Mouse (Mus musculus): ENCODE measurements around the gene Zbtb16. TPM values are rescaled to one million over a fixed set of nuclear protein-coding genes. Genes with fewer than 3 reads are reported as not detected.

Gene Zbtb16
- total and polyA plus RNA-seq, 2 experiments from 2014 or later, result 6.8 to 13.5 TPM

GRCm38 (mm10) chr9:48617511-48618010 is 218.5 kb downstream of the Zbtb16 start:
- Histone ChIP-seq H3K4me2 (ENCODE audit: low read depth, low read length) (no peak overlapping the region), H3K4me1 (ENCODE audit: insufficient read depth, low read length) (no peaks in the 10 kb centered on the region), H3K27me3 (ENCODE audit: insufficient read depth, low read length) (no peaks in the 10 kb centered on the region), H3K4me3 (ENCODE audit: low read length) (no peak overlapping the region), H3K36me3 (ENCODE audit: insufficient read depth, low read length) (no peaks in the 10 kb centered on the region), H3K9ac (replicated peaks; ENCODE audit: low read length) (no peak overlapping the region), H3K27ac (no peak overlapping the region), H3K9me3 (ENCODE audit: low read length) (no peaks in the 10 kb centered on the region)
- ATAC-seq, result no peak
- 87% methylated on average over 3 of the region's 3 CpGs for WGBS
- DNase-seq (ENCODE audit: low spot score), result no peak
- no peak for TF ChIP-seq CTCF (IDR thresholded peaks at IDR 0.05; ENCODE audit: low read depth)

DNA sequence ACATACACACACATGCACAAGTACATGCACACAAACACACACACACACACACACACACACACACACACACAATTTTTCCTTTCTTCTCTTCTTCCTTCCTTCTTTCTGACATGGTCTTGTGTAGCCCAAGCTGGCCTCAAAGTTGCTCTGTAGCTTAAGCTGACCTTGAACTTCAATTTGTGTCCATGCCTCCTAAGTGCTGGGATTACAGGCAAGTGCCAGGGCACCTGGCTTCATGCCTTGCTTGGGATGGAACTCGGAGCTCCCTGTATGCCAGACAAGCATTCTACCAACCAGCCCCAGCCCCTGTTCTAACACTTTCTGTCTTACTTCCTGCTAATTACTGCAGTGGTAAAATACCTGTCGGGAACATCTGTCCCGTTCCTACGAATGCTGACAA is 222.8 kb downstream of the Zbtb16 start:
- TF ChIP-seq CTCF (IDR thresholded peaks at IDR 0.05; ENCODE audit: low read depth), result no peak
- H3K4me2 ChIP-seq (ENCODE audit: low read depth, low read length), result no peak overlapping the region
- DNase-seq (ENCODE audit: low spot score), result no peak
- H3K9ac ChIP-seq (replicated peaks; ENCODE audit: low read length), result no peak overlapping the region
- no peaks in the 10 kb centered on the region for H3K36me3 ChIP-seq (ENCODE audit: insufficient read depth, low read length)
- ATAC-seq, result no peak
- no peaks in the 10 kb centered on the region for H3K9me3 ChIP-seq (ENCODE audit: low read length)
- no peak overlapping the region for H3K4me3 ChIP-seq (ENCODE audit: low read length)
- H3K4me1 ChIP-seq (ENCODE audit: insufficient read depth, low read length), result no peaks in the 10 kb centered on the region
- H3K27me3 ChIP-seq (ENCODE audit: insufficient read depth, low read length), result no peaks in the 10 kb centered on the region
- H3K27ac ChIP-seq, result no peak overlapping the region
- WGBS, result 84% methylated on average over 4 of the region's 4 CpGs

- ATAC-seq, result no peak
- Histone ChIP-seq H3K27ac (no peak overlapping the region), H3K27me3 (ENCODE audit: insufficient read depth, low read length) (no peaks in the 10 kb centered on the region), H3K9me3 (ENCODE audit: low read length) (no peaks in the 10 kb centered on the region), H3K36me3 (ENCODE audit: insufficient read depth, low read length) (no peaks in the 10 kb centered on the region), H3K4me3 (ENCODE audit: low read length) (no peak overlapping the region), H3K4me1 (ENCODE audit: insufficient read depth, low read length) (no peaks in the 10 kb centered on the region), H3K4me2 (ENCODE audit: low read depth, low read length) (no peak overlapping the region), H3K9ac (replicated peaks; ENCODE audit: low read length) (no peak overlapping the region)
- WGBS, result 77% methylated on average over 5 of the region's 5 CpGs
- no peak for DNase-seq (ENCODE audit: low spot score)
- no peak for TF ChIP-seq CTCF (IDR thresholded peaks at IDR 0.05; ENCODE audit: low read depth)
Observed at GRCm38 (mm10) chr9:48612542-48612941, 223.5 kb downstream of the Zbtb16 start.

DNA sequence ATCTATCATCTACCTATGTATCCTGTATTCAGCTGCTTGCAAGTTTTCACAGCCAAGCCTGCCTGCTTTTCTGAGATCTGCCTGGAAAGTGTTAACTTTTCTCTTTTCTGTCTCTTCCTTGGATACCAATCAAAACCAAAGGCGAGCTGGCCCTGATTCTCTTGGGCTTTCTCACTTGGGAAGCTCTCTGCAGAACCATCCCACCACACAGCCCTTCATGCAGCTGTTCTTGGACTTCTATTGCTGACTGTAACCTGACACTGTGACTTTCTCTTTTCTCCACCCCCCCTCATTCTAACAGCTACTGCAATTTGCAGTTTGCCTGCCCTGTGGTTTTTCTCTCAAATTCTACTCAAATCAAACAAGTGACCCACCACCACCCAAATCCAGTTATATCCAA is 225.0 kb downstream of the Zbtb16 start:
- Histone ChIP-seq H3K9ac (replicated peaks; ENCODE audit: low read length) (no peak overlapping the region), H3K4me2 (ENCODE audit: low read depth, low read length) (no peak overlapping the region), H3K4me1 (ENCODE audit: insufficient read depth, low read length) (no peaks in the 10 kb centered on the region), H3K4me3 (ENCODE audit: low read length) (no peak overlapping the region), H3K27ac (no peak overlapping the region), H3K36me3 (ENCODE audit: insufficient read depth, low read length) (no peaks in the 10 kb centered on the region), H3K27me3 (ENCODE audit: insufficient read depth, low read length) (no peaks in the 10 kb centered on the region), H3K9me3 (ENCODE audit: low read length) (no peaks in the 10 kb centered on the region)
- DNase-seq (ENCODE audit: low spot score) (no peak), ATAC-seq (no peak)
- TF ChIP-seq CTCF (IDR thresholded peaks at IDR 0.05; ENCODE audit: low read depth), result no peak
- 22% methylated on average over 1 of the region's 1 CpGs for WGBS

GRCm38 (mm10) chr9:48609734-48610133 is 226.3 kb downstream of the Zbtb16 start:
- WGBS, result 62% methylated on average over 4 of the region's 4 CpGs
- Histone ChIP-seq H3K4me3 (ENCODE audit: low read length) (no peak overlapping the region), H3K27me3 (ENCODE audit: insufficient read depth, low read length) (no peaks in the 10 kb centered on the region), H3K27ac (no peak overlapping the region), H3K4me2 (ENCODE audit: low read depth, low read length) (no peak overlapping the region), H3K4me1 (ENCODE audit: insufficient read depth, low read length) (no peaks in the 10 kb centered on the region), H3K9ac (replicated peaks; ENCODE audit: low read length) (no peak overlapping the region), H3K36me3 (ENCODE audit: insufficient read depth, low read length) (no peaks in the 10 kb centered on the region), H3K9me3 (ENCODE audit: low read length) (no peaks in the 10 kb centered on the region)
- ATAC-seq (no peak), DNase-seq (ENCODE audit: low spot score) (no peak)
- no peak for TF ChIP-seq CTCF (IDR thresholded peaks at IDR 0.05; ENCODE audit: low read depth)

DNA sequence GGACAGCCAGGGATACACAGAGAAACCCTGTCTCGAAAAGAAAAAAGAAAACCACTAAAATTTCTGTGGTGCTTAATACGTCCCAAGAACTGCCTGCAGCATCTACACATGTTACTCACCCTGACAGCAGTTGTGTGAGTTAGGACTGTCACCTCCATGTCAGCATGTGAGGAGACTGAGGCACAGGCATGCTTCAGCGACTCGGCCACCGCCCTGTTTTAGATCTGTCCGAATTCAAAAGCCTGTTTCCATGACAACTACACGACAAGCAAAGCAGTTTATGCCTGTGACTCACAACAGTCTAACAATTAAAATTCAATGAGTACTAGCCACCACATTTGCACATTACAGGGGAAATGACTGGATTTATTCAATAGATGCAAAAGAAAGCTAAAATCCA is 228.6 kb downstream of the Zbtb16 start:
- Histone ChIP-seq H3K9me3 (ENCODE audit: low read length) (no peaks in the 10 kb centered on the region), H3K4me2 (ENCODE audit: low read depth, low read length) (no peak overlapping the region), H3K4me1 (ENCODE audit: insufficient read depth, low read length) (no peaks in the 10 kb centered on the region), H3K4me3 (ENCODE audit: low read length) (no peak overlapping the region), H3K9ac (replicated peaks; ENCODE audit: low read length) (no peak overlapping the region), H3K36me3 (ENCODE audit: insufficient read depth, low read length) (no peaks in the 10 kb centered on the region), H3K27me3 (ENCODE audit: insufficient read depth, low read length) (no peaks in the 10 kb centered on the region), H3K27ac (no peak overlapping the region)
- TF ChIP-seq CTCF (IDR thresholded peaks at IDR 0.05; ENCODE audit: low read depth), result no peak
- no peak for ATAC-seq
- WGBS, result 33% methylated on average over 7 of the region's 7 CpGs
- no peak for DNase-seq (ENCODE audit: low spot score)

GRCm38 (mm10) chr9:48606171-48606570 is 229.9 kb downstream of the Zbtb16 start:
- 87% methylated on average over 7 of the region's 7 CpGs for WGBS
- Histone ChIP-seq H3K4me3 (ENCODE audit: low read length) (no peak overlapping the region), H3K27ac (no peak overlapping the region), H3K9me3 (ENCODE audit: low read length) (no peaks in the 10 kb centered on the region), H3K4me2 (ENCODE audit: low read depth, low read length) (no peak overlapping the region), H3K36me3 (ENCODE audit: insufficient read depth, low read length) (no peaks in the 10 kb centered on the region), H3K9ac (replicated peaks; ENCODE audit: low read length) (no peak overlapping the region), H3K4me1 (ENCODE audit: insufficient read depth, low read length) (no peaks in the 10 kb centered on the region), H3K27me3 (ENCODE audit: insufficient read depth, low read length) (no peaks in the 10 kb centered on the region)
- TF ChIP-seq CTCF (IDR thresholded peaks at IDR 0.05; ENCODE audit: low read depth), result no peak
- ATAC-seq (no peak), DNase-seq (ENCODE audit: low spot score) (no peak)

All from hindbrain, postnatal 0 days (tissue).